In the genomic region with DNA sequence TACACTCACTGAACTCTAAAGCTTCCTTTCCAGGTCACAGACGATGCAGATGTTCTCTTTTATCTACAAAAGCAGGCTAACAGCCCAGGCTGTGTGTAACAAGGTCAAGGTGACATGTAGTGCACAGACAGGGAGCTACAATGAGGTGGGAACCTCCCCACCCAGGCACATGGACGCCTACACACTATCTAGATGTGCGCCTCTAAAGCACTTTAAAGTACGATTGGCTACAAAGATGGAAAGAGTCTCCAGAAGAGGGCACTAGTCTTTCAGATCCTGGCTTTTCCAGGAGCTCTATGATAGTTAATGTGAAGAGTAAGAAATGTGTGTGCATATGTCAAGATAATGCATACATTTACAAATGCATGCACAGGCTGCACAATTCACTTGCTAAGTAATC, we compare ENCODE assay signal across 12 mouse cellular contexts.
DNase-seq lines count a peak whose midpoint lies in the region; ATAC-seq lines count a peak whose summit lies in the region.
"Had no signal": no experiment of that assay in that cellular context is flagged by ENCODE, and none has a peak within 500 bp of the region (broad histone marks: within the 10 kb centered on the region; RNA-seq: fewer than 3 reads in every experiment).

No protein-coding gene starts in this region.

- 67% methylated on average over 4 of the region's 4 CpGs for WGBS in hindbrain, embryonic 16.5 days
- WGBS in hindbrain, embryonic 11.5 days: 74% methylated on average over 4 of the region's 4 CpGs
- 46% methylated on average over 4 of the region's 4 CpGs for WGBS in liver, embryonic 16.5 days (ENCODE audit: insufficient replicate concordance)

- no peak overlapping the region for H3K4me2 ChIP-seq in hindbrain, embryonic 16.5 days (ENCODE audit: low read length)
- no peak overlapping the region for H3K4me2 ChIP-seq in hindbrain, embryonic 11.5 days (replicated peaks; ENCODE audit: low read depth, low read length)
- H3K4me2 ChIP-seq in liver, embryonic 16.5 days (ENCODE audit: low read depth, low read length): no peak overlapping the region
- H3K4me2 ChIP-seq: neural tube, embryonic 13.5 days had no signal

- peaks cover 41% of the 10 kb centered on the region for H3K36me3 ChIP-seq in hindbrain, embryonic 16.5 days (ENCODE audit: control insufficient read depth, insufficient read depth, low read length)
- H3K36me3 ChIP-seq in hindbrain, embryonic 11.5 days (ENCODE audit: control insufficient read depth, insufficient read depth, low read length): peaks cover 7% of the 10 kb centered on the region; the same call in 1 of the 2 replicates
- H3K36me3 ChIP-seq in liver, embryonic 16.5 days (ENCODE audit: control insufficient read depth, insufficient read depth): peaks cover 34% of the 10 kb centered on the region

- H3K27me3 ChIP-seq in hindbrain, embryonic 16.5 days (replicated peaks; ENCODE audit: control insufficient read depth, insufficient read depth, low read length): no peaks in the 10 kb centered on the region
- H3K27me3 ChIP-seq in hindbrain, embryonic 11.5 days (ENCODE audit: control insufficient read depth, insufficient read depth, low read length): no peaks in the 10 kb centered on the region
- H3K27me3 ChIP-seq in liver, embryonic 16.5 days (ENCODE audit: control insufficient read depth, insufficient read depth, low read depth, low read length): no peaks in the 10 kb centered on the region
- H3K27me3 ChIP-seq: neural tube, embryonic 13.5 days; Patski had no signal

- H3K4me1 ChIP-seq in hindbrain, embryonic 16.5 days (ENCODE audit: control insufficient read depth, insufficient read depth, low read depth, low read length): no peaks in the 10 kb centered on the region
- no peaks in the 10 kb centered on the region for H3K4me1 ChIP-seq in hindbrain, embryonic 11.5 days (replicated peaks; ENCODE audit: control insufficient read depth, insufficient read depth, low read length)
- no peaks in the 10 kb centered on the region for H3K4me1 ChIP-seq in liver, embryonic 16.5 days (ENCODE audit: control insufficient read depth, low read depth, low read length)
- H3K4me1 ChIP-seq: neural tube, embryonic 13.5 days had no signal

- H3K9me3 ChIP-seq in hindbrain, embryonic 16.5 days (ENCODE audit: control insufficient read depth, low read length): no peaks in the 10 kb centered on the region
- no peaks in the 10 kb centered on the region for H3K9me3 ChIP-seq in hindbrain, embryonic 11.5 days (ENCODE audit: control insufficient read depth, low read length)
- H3K9me3 ChIP-seq in liver, embryonic 16.5 days (replicated peaks; ENCODE audit: control insufficient read depth, low read length): no peaks in the 10 kb centered on the region
- H3K9me3 ChIP-seq: neural tube, embryonic 13.5 days had no signal

- 0 out of 2 replicates have a peak, but pooled peaks have one; percentile 34 for ATAC-seq in hindbrain, embryonic 16.5 days
- no peak for ATAC-seq in hindbrain, embryonic 11.5 days (ENCODE audit: low FRiP score)
- ATAC-seq in liver, embryonic 16.5 days (ENCODE audit: low read depth): peak; percentile 32; the same call in 1 of the 2 replicates
- ATAC-seq: Patski had no signal

- H3K27ac ChIP-seq in hindbrain, embryonic 16.5 days (ENCODE audit: low read depth, low read length): no peak overlapping the region
- no peak overlapping the region for H3K27ac ChIP-seq in hindbrain, embryonic 11.5 days (ENCODE audit: low read depth, low read length)
- H3K27ac ChIP-seq in liver, embryonic 16.5 days (ENCODE audit: low read length): no peak overlapping the region
- H3K27ac ChIP-seq: neural tube, embryonic 13.5 days had no signal

- no peak overlapping the region for H3K4me3 ChIP-seq in hindbrain, embryonic 16.5 days (ENCODE audit: low read length)
- no peak overlapping the region for H3K4me3 ChIP-seq in hindbrain, embryonic 11.5 days (ENCODE audit: low read depth, low read length)
- H3K4me3 ChIP-seq in liver, embryonic 16.5 days (ENCODE audit: low read depth, low read length): no peak overlapping the region
- H3K4me3 ChIP-seq: neural tube, embryonic 13.5 days had no signal

- no peak for DNase-seq in hindbrain, embryonic 11.5 days (ENCODE audit: low spot score)
- peak; percentile 36 for DNase-seq in right cerebral cortex, adult 18-20 months
- DNase-seq in right cerebral cortex, postnatal 25 days: no peak
- DNase-seq in kidney, postnatal 36 days: no peak
- DNase-seq in adrenal gland, adult 2 months: no peak
- DNase-seq in spleen, adult 12 weeks (ENCODE audit: low spot score): no peak
- DNase-seq: cerebellum, adult 11-12 months; gastrocnemius, postnatal 10 days had no signal

- no peak overlapping the region for H3K9ac ChIP-seq in hindbrain, embryonic 16.5 days (ENCODE audit: low read depth, low read length)
- H3K9ac ChIP-seq in hindbrain, embryonic 11.5 days (ENCODE audit: low read depth, low read length): no peak overlapping the region
- H3K9ac ChIP-seq in liver, embryonic 16.5 days (ENCODE audit: low read depth, low read length): no peak overlapping the region
- H3K9ac ChIP-seq: neural tube, embryonic 13.5 days had no signal
